Mouse (Mus musculus): Measurements from ENCODE around the gene Uqcc1. TPM values are rescaled to one million over a fixed set of nuclear protein-coding genes. Genes with fewer than 3 reads are reported as not detected.
A peak's percentile ranks its signal among the peaks of the same experiment; 100 is the strongest.

The Uqcc1 gene
- polyA plus RNA-seq, 1 experiment from 2014 or later = 59.6 TPM

DNA sequence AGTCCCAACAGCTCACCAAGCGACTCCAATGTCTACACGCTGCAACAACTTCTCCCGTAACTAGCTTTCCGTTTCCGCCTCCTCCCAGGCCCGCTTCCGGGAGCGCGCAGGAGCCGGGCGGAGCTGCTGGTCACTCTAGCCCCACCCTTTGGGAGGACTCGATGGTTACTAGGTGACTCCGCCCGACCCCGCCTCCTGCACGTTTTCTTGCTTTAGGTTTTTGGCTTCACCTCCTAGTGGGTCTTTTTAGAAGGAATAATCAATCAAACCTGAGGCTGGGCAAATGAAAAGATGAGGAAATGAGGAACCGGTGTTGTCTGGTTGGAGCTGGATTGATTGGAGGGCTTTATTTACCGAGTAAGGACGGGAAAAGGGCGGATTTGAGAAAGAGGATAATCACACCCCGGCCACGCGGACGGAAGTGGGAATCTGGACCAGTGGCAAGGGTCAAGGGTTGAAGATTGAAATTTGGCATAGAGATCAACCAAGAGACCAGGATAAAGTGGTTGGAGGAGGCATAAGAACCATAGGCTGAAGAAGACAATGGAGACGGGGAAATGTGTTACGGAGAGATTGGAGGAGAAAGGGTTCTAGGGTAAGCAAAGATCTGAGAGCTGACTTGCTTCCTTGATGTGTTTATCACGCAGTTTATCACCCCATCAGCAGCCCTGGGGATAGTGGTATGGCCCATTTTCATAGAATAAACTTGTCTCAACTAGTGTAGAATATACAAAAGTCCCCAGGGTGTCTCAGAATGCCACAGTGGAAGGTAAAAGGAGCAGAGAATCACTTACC lies 103.3 kb downstream of the Uqcc1 start, which contains the start of gene Eif6:
TSS of gene Eif6 (minus strand) at position 296 of the 795 bp plus-strand sequence.
- 2% methylated on average over 27 of the region's 27 CpGs for WGBS
- Histone ChIP-seq H3K9ac (ENCODE audit: low read length) (peak within 1 kb of the TSS; percentile 90), H3K4me2 (ENCODE audit: low read depth, low read length) (peak within 1 kb of the TSS; percentile 91), H3K9me3 (ENCODE audit: control insufficient read depth, low read length) (no peaks in the 10 kb centered on the region), H3K27ac (ENCODE audit: low read length) (peak within 1 kb of the TSS; percentile 89), H3K36me3 (ENCODE audit: control insufficient read depth, insufficient read depth, low read length) (peaks cover 14% of the 10 kb centered on the region), H3K27me3 (ENCODE audit: control insufficient read depth, insufficient read depth, low read depth, low read length) (no peaks in the 10 kb centered on the region), H3K4me3 (ENCODE audit: low read length) (peak within 1 kb of the TSS; percentile 97), H3K4me1 (replicated peaks; ENCODE audit: control insufficient read depth, insufficient read depth, low read length) (peaks cover 14% of the 10 kb centered on the region)
- peak; percentile 96 for ATAC-seq (ENCODE audit: low read depth)

DNA sequence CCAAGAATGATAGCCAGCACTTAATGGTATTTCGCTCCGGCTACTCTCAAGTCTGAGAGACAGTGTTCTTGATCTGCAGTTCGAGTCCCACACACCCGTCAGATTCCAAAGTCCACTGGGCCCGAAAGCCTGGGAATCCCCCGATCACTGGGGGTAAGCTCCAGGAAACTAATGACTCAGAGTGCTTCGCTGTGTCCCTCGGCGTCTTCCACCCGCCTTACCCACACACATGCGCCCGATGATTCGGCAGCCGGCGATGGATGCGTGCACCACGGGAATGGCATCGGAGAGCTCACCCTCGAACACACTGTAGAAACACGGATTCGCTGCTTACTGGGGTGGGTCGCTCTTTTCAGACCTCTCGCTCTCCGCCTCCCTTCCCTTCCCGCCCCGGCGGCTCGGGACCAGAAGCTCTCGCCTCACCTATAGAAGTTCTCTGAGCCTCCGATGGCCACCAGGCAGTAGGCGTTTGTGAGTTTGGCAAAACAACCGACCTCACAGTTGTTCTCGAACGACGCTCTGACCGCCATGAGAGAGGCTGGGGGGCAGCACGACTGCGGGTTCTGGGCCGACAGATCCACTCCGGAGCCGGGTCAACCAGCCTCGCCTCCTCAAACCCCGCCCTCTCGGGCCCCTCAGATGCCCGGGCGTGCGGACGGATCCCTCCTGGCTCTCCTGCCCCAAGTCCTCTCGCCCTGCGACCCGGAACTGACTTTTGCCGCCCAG lies 104.0 kb downstream of the Uqcc1 start:
- ATAC-seq (ENCODE audit: low read depth) = peak; percentile 10
- H3K27me3 ChIP-seq (ENCODE audit: control insufficient read depth, insufficient read depth, low read depth, low read length) = no peaks in the 10 kb centered on the region
- peak overlapping the region; percentile 89 for H3K27ac ChIP-seq (ENCODE audit: low read length)
- peaks cover 18% of the 10 kb centered on the region for H3K36me3 ChIP-seq (ENCODE audit: control insufficient read depth, insufficient read depth, low read length)
- H3K4me3 ChIP-seq (ENCODE audit: low read length) = peak overlapping the region; percentile 97
- H3K4me1 ChIP-seq (replicated peaks; ENCODE audit: control insufficient read depth, insufficient read depth, low read length) = peaks cover 14% of the 10 kb centered on the region
- WGBS = 1% methylated on average over 52 of the region's 52 CpGs
- H3K9ac ChIP-seq (ENCODE audit: low read length) = peak overlapping the region; percentile 90
- H3K4me2 ChIP-seq (ENCODE audit: low read depth, low read length) = peak overlapping the region; percentile 91
- H3K9me3 ChIP-seq (ENCODE audit: control insufficient read depth, low read length) = no peaks in the 10 kb centered on the region

DNA sequence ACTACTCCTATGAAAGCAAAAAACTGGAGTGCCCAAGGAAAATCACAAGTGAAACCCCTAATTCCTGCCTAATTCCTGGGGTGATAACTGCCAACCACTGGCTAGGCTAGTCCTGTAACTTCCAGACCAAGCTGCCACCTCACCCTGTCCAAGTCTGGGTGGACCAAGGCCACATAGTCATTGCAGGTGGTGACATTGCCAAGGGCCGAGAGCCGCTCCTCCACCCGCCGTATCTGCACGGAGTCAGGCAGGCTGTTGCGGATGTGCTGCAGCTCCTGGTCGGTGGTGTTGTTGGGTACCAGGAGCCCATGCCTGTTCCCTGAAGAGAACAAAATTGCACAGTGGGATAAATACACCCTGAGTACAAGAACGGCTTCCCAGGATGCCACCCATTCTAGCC lies 106.4 kb downstream of the Uqcc1 start:
- 94% methylated on average over 8 of the region's 8 CpGs for WGBS
- no peaks in the 10 kb centered on the region for H3K9me3 ChIP-seq (ENCODE audit: control insufficient read depth, low read length)
- H3K4me3 ChIP-seq (ENCODE audit: low read length) = no peak overlapping the region
- no peak overlapping the region for H3K4me2 ChIP-seq (ENCODE audit: low read depth, low read length)
- ATAC-seq (ENCODE audit: low read depth) = no peak
- H3K4me1 ChIP-seq (replicated peaks; ENCODE audit: control insufficient read depth, insufficient read depth, low read length) = peaks cover 14% of the 10 kb centered on the region
- H3K9ac ChIP-seq (ENCODE audit: low read length) = no peak overlapping the region
- H3K27me3 ChIP-seq (ENCODE audit: control insufficient read depth, insufficient read depth, low read depth, low read length) = no peaks in the 10 kb centered on the region
- H3K36me3 ChIP-seq (ENCODE audit: control insufficient read depth, insufficient read depth, low read length) = peaks cover 27% of the 10 kb centered on the region
- H3K27ac ChIP-seq (ENCODE audit: low read length) = no peak overlapping the region

DNA sequence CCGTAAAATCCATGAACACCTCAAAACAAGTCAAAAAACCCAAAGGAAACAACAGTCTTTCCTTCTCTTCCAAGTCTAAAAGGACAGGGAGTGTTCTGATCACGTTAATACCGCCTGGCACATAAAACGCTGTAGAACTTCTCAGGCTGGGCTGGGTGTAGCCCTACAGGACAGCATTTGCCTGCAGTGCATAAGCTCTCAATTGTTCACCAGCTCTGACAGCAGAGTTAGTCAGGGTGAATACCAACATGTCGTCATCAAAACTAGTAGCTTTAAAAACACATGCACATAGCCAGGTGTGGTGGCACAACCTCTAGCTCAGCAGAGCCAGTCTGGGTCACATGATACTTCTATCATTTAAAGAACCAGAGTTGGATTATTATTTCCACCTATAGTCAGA lies 109.3 kb downstream of the Uqcc1 start:
- Histone ChIP-seq H3K27me3 (ENCODE audit: control insufficient read depth, insufficient read depth, low read depth, low read length) (no peaks in the 10 kb centered on the region), H3K27ac (ENCODE audit: low read length) (no peak overlapping the region), H3K9me3 (ENCODE audit: control insufficient read depth, low read length) (no peaks in the 10 kb centered on the region), H3K4me2 (ENCODE audit: low read depth, low read length) (no peak overlapping the region), H3K9ac (ENCODE audit: low read length) (no peak overlapping the region), H3K4me3 (ENCODE audit: low read length) (no peak overlapping the region), H3K36me3 (ENCODE audit: control insufficient read depth, insufficient read depth, low read length) (peaks cover 27% of the 10 kb centered on the region), H3K4me1 (replicated peaks; ENCODE audit: control insufficient read depth, insufficient read depth, low read length) (peaks cover 19% of the 10 kb centered on the region)
- ATAC-seq (ENCODE audit: low read depth) = no peak
- WGBS = 91% methylated on average over 5 of the region's 5 CpGs

DNA sequence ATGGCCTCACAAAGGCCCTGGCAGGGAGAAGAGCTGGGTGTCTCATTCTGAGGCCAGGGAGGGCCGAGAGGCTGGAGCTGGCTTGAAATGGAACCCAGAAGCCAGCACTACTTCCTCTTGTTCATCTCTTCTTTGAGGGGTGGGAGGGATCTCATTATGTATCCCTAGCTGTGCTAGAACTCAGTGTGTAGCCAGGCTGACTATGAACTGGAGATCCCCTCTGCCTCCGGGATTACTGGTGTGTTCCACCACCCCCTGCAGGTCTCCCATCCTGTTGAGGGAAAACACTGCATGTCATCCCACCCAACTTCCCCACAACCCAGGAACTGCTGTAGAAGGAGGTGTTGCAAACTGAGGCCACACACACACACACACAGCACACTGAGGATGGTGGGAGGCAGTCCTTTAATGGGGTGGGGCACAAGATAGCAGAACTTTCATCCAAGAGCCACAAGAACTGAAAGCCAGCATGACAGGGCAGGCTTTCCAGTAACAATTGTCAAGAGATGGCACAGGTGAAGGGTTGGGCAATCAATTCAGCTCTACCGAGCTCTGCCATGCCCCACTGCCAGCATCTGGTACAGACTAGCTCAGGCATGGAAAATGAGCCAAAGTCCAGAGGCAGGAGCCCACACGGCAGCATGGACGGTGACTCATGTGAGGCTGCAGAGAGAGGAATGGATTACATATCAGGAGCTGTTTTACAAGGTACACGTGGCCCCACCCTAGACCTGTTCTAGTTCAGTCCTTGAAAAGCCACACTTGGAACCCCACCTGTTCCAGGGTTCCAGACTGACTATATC lies 110.5 kb downstream of the Uqcc1 start:
- H3K36me3 ChIP-seq (ENCODE audit: control insufficient read depth, insufficient read depth, low read length) = peaks cover 27% of the 10 kb centered on the region
- peak overlapping the region; percentile 90 for H3K9ac ChIP-seq (ENCODE audit: low read length)

DNA sequence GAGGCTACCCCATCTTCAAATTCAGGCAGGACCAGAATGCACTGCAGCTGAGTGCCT lies 110.9 kb downstream of the Uqcc1 start, which contains the start of gene BC029722:
TSS of gene BC029722 (minus strand) at position 35 of the 57 bp plus-strand sequence.
- peak within 1 kb of the TSS; percentile 90 for H3K9ac ChIP-seq (ENCODE audit: low read length)
- H3K9me3 ChIP-seq (ENCODE audit: control insufficient read depth, low read length) = no peaks in the 10 kb centered on the region
- H3K27ac ChIP-seq (ENCODE audit: low read length) = peak within 1 kb of the TSS; percentile 85
- H3K4me3 ChIP-seq (ENCODE audit: low read length) = peak within 1 kb of the TSS; percentile 88
- peaks cover 27% of the 10 kb centered on the region for H3K36me3 ChIP-seq (ENCODE audit: control insufficient read depth, insufficient read depth, low read length)
- ATAC-seq (ENCODE audit: low read depth) = no peak
- H3K4me1 ChIP-seq (replicated peaks; ENCODE audit: control insufficient read depth, insufficient read depth, low read length) = peaks cover 12% of the 10 kb centered on the region
- H3K27me3 ChIP-seq (ENCODE audit: control insufficient read depth, insufficient read depth, low read depth, low read length) = no peaks in the 10 kb centered on the region
- peak within 1 kb of the TSS; percentile 93 for H3K4me2 ChIP-seq (ENCODE audit: low read depth, low read length)

More for the DNA sequence above, 110.5 kb downstream of the Uqcc1 start:
- H3K9me3 ChIP-seq (ENCODE audit: control insufficient read depth, low read length) = no peaks in the 10 kb centered on the region
- WGBS = 56% methylated on average over 6 of the region's 6 CpGs
- peaks cover 12% of the 10 kb centered on the region for H3K4me1 ChIP-seq (replicated peaks; ENCODE audit: control insufficient read depth, insufficient read depth, low read length)
- 0 out of 2 replicates have a peak, but pooled peaks have one; percentile 0 for ATAC-seq (ENCODE audit: low read depth)
- no peaks in the 10 kb centered on the region for H3K27me3 ChIP-seq (ENCODE audit: control insufficient read depth, insufficient read depth, low read depth, low read length)
- H3K4me2 ChIP-seq (ENCODE audit: low read depth, low read length) = peak overlapping the region; percentile 45
- peak overlapping the region; percentile 55 for H3K27ac ChIP-seq (ENCODE audit: low read length)
- peak overlapping the region; percentile 88 for H3K4me3 ChIP-seq (ENCODE audit: low read length)

DNA sequence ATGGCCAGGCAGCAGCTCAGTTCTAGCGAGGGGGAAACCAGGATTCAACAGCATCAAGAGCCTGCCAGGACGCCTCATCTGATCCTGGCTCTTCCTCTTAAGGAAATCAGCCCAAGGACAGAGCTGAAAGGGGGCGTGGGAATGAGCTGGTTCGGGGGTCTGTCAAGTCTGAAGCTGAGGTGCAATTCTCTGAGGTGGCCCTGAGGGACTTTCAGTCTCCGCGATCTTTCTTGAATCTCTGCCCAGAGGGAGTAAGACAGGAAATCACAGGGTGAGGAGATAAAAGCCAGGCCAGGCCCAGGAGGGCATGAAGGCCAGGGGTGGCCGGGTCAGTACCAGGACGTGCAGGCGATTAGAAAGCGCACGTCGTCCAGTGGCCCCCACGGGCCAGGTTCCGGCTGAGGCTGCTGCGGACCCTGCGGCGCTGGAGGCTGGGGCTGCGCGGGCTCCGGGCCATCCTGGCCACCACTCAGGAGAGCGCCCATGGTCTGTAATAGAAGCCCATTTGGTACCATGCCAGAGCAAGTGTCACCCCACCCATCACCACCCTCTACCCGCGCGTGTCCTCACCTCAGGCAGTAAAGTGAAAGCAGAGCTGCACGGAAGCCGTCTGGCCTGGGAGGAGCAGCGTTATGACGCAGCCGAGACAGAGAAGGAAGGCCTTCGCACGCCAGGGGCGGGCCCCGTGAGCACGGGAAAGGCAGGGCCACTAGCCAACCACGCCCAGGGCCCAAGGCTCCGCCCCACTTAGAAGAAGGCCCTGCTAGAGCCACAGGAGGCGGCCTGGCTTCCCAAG lies 111.3 kb downstream of the Uqcc1 start:
- WGBS = 1% methylated on average over 37 of the region's 37 CpGs
- H3K4me1 ChIP-seq (replicated peaks; ENCODE audit: control insufficient read depth, insufficient read depth, low read length) = peaks cover 12% of the 10 kb centered on the region

DNA sequence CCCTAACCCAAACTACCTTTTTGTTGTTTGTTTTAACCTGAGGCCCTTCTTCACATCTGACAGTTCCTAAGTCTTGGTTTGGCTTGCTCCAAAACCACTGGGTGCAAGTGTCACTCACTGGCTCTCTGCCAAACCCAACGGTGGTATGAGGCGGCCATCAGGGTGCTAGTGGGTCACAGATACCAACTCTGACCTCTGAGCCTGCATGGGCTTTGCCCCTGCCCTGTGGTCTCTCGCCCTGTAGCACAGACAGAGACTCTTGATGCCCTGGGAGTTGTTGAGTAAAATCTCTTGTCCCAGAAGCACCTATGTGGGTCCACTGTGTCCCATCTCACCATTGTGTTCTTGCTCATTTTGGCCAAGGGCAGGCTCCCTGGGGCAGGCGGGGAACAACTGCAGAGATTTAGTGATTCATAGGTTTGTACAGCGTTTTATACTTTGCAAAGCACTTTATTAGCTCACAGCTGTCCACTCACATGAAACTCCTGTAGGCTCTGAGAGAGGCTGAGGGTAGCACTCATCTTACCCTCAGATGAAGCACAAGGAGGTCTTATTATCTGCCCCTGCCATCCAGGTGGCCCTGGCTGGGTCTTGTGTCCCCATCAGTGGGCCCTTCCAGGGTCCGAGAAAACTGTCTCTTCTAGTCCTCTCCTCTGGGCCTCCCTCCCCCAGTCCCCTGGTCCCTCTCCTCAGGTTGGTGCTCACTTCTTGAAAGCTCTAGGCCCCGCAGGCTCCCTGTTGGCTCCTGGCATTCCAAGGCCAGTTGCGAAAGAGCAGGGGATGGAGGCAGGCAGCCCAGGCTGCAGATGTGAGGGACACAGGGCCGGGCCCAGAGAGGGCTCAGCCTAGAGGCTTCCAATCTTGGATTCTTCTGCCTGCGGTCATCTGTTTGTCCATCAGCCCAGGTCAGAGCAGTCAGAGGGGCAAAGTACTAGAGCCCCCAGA lies 112.5 kb downstream of the Uqcc1 start:
- H3K27ac ChIP-seq (ENCODE audit: low read length) = no peak overlapping the region
- ATAC-seq (ENCODE audit: low read depth) = no peak
- H3K4me2 ChIP-seq (ENCODE audit: low read depth, low read length) = peak overlapping the region; percentile 93
- H3K9ac ChIP-seq (ENCODE audit: low read length) = no peak overlapping the region; the same call in 1 of the 2 replicates
- H3K36me3 ChIP-seq (ENCODE audit: control insufficient read depth, insufficient read depth, low read length) = peaks cover 19% of the 10 kb centered on the region
- peaks cover 12% of the 10 kb centered on the region for H3K4me1 ChIP-seq (replicated peaks; ENCODE audit: control insufficient read depth, insufficient read depth, low read length)
- 69% methylated on average over 10 of the region's 10 CpGs for WGBS
- H3K4me3 ChIP-seq (ENCODE audit: low read length) = no peak overlapping the region; the same call in 1 of the 2 replicates
- no peaks in the 10 kb centered on the region for H3K9me3 ChIP-seq (ENCODE audit: control insufficient read depth, low read length)
- no peaks in the 10 kb centered on the region for H3K27me3 ChIP-seq (ENCODE audit: control insufficient read depth, insufficient read depth, low read depth, low read length)

More for the DNA sequence above, 111.3 kb downstream of the Uqcc1 start:
- Histone ChIP-seq H3K4me2 (ENCODE audit: low read depth, low read length) (peak overlapping the region; percentile 93), H3K4me3 (ENCODE audit: low read length) (peak overlapping the region; percentile 88), H3K36me3 (ENCODE audit: control insufficient read depth, insufficient read depth, low read length) (peaks cover 27% of the 10 kb centered on the region), H3K27ac (ENCODE audit: low read length) (peak overlapping the region; percentile 85), H3K27me3 (ENCODE audit: control insufficient read depth, insufficient read depth, low read depth, low read length) (no peaks in the 10 kb centered on the region), H3K9me3 (ENCODE audit: control insufficient read depth, low read length) (no peaks in the 10 kb centered on the region), H3K9ac (ENCODE audit: low read length) (peak overlapping the region; percentile 90)
- ATAC-seq (ENCODE audit: low read depth) = peak; percentile 98

Measured in lung, embryonic 16.5 days (tissue).